Mouse (Mus musculus) lung, adult 18-20 months (tissue): ENCODE results near the gene Stat4.
A peak's percentile ranks its signal among the peaks of the same experiment; 100 is the strongest.

Source experiments
- DNase-seq, 2 experiments: peaks; one replicate each; pipeline ENCODE4 v3.0.0; 2022; ENCODE audit warnings: mixed read lengths in 2 of 2

Gene Stat4

DNA sequence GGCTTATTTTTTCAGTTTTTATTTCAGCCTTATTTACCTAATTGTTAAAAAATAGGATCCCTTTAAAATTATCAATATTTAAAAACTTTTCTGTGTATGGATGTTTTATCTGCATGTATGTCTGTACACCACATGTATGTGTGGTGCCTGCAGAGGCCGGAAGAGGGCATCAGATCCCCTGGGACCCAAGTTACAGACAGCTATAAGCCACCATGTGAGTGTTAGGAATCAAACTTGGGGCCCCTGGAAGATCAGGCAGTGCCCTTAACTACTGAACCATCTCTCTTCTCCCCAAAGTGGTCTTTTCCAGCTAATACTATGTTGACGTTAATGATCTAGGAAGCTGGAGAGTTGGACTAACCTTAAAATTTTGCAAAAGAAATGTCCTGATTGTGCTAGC, 160.5 kb downstream of the Stat4 start:
- no peak for DNase-seq

DNA sequence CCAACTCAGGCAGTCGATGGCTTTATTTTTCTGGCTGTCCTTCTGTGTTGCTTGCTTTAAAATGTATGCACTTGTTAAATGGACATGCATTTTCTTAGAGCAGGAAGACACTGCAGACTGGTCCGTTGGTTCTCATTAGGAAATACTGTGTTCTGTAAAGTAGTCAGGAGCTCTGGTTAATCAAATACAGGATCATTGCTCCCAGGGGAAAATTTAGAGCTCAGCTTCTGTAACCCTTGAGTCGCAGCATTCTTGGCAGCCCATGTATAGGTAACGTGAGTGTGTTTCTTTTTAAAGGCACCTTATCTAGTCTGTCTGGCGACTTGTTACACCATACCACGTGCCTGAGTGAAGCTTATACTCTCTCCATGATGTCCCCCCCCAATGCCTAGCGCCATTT, 161.2 kb downstream of the Stat4 start:
- no peak for DNase-seq

DNA sequence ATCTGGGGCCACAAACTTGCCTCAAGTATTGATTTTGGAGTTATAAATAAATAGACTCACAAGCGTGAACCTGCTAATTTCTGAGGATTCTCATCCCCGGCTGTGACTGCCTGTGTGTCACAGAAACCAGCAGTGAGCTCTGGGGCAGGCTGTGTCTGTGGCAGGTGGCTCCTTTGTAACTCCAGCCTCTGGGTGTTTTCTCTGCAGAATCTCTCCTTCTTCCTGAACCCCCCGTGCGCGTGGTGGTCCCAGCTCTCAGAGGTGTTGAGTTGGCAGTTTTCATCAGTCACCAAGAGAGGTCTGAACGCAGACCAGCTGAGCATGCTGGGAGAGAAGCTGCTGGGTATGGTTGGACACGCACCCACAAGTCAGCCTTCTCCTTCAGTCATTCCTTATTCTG, 161.7 kb downstream of the Stat4 start:
- DNase-seq = no peak

DNA sequence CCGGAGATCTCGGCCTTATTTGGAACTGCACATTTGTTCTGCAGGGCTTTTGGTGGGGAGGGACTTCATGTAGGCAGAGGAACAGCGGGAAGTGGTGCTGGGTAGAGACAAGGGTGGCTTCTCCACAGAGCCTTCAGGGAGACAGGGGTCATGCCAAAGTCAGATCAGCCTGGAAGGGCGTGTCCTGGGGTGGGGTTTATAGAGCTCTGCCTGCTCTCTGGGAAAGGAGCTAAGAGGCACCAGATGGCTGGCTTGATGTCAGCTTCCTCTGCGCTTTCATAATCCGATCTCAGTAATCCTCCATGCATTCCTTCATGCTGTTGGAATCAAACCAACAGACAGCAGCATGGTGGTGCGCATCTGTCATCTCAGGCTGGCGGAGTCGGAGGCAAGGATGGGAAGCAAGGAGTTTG, 163.0 kb downstream of the Stat4 start:
- DNase-seq = peak; percentile 33 to 37

DNA sequence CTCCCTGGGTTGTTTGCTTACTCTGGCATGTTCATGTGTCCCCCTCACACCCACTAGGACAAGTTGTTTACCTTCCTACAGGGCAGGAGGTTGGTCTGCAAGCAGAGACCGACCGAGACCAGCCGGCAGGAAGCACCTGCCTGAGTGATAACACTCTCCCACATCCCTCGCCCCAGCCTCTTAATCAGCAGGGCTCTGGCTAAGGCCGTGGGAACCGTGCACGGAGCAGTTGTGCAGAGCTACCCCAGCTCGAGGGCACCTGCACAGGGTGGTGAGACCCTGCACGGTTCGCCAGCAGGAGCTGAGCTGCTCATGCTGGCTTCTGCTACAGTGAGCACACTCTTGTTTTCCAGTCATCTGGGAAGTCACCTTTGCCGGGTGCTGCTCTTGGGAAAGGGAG, 163.7 kb downstream of the Stat4 start:
- no peak for DNase-seq

DNA sequence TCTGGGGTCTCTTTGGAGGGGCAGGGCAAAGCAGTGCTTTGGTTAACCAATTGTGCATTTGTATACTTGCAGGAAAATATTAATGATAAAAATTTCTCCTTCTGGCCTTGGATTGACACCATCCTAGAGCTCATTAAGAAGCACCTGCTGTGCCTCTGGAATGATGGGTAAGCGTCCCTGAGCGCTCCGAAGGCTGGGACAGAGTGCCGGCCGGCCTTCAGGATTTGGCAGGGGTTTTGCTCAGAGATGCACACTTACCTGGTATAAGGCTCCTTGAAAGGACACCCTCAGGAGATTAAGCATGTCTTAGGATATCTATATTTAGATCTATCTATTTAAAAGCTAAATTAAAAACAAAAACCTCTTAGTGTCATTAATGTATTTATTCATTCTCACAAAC, 164.2 kb downstream of the Stat4 start:
- DNase-seq = no peak

DNA sequence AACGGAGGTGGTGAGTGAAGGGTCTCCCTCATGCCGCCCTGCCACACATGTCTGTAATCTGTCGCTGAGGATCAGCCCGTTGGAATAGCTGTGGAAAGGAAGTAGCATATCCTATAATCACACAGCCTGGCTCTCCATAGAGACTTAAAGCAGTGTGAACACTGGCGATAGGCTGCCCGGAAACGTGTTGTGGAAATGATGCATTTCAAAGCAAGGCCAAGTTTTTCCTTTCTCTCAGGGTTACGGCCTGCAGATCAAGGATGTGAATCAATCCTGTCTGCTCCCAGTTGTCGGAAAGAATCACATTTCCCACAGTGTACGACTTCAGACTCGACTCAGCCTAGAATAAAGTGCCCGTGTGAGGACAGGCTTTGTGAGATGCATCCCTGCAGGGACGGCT, 165.4 kb downstream of the Stat4 start:
- no peak for DNase-seq

DNA sequence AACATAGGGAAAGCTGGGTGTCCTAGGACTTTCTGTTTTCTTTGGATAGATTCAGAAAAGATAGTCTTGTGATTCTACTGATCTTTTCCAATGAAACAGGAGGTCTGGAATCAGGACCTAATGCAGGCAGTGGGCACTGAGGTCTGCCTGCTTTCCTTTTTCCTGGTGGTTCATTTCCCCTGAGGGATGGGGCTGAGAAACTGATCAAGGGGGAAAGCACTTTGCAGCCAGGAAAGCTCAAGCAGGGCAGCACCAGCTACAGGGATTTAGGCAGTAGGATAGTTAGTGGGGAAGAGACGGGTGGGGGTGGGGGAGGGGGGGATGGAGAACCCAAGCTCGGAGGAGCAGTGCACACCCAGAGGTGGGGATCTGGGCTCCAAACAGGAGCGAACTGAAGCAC, 166.0 kb downstream of the Stat4 start:
- no peak for DNase-seq

DNA sequence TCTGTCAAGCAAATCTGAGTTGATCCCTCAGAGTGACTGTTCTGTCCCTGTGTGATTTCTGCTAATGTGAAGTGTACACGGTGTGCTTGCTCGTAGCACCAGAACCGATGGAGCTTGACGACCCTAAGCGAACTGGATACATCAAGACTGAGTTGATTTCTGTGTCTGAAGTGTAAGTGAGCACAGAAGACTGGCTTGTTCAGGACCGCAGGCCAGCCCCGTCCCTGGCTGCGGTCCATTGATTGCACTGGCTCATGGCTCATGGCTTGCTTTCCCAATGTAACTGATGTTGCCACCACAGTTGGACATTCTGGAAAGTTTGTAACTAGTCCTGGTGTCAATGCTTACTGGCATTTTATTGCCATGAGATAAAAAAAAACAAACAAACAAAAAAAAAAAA, 167.9 kb downstream of the Stat4 start:
- no peak for DNase-seq

DNA sequence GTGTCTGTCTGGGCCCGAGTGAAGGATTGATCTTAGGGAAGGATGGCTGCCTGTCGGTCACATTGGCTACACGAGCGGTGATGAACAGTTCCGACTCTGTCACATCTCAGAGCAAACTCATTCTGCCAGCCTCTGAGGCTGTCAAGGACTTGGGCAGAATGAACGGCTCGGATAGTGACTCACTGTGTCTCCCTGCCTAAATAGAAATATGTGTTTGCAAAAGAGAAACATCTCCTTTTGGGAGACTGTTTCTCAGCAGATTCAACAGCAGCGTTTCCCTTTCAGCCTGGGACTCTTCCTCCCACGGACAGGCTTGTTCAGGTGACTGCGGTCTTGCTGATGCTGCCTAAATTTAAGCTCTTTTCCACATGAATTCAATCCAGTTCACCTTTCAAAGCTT, 169.4 kb downstream of the Stat4 start:
- DNase-seq = no peak
